25 mouse cellular contexts compared by ENCODE assay signal in the genomic region with DNA sequence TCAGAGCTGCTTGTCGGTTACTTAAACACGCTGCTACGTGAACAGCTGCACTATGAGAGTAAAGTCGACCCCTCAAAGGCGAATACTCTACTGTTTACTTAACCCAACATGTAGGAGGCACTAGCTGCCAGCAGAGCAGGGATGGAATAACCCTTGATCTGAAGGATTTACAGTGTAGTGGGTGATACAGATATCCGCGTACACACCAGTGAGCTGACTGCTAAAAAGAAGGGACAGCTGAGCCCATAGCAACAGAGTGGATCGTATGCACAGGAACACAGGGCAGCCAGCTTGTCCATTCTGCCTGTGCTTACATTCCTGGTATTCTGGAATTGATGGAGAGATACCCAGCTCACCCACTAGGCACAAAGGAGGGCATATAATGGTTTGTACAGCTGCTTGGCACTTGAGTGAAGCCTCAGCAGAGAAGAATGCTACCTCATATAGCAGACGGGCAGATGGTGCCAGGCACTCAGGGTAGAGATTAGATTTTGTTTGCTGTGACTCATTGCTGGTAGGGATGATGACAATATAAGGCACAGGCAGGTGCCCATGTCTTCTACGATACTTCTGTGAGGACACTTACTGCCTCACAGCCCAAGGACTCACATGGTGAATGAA. TPM values are rescaled to one million over a fixed set of nuclear protein-coding genes. Genes with fewer than 3 reads are reported as not detected.
DNase-seq lines count a peak whose midpoint lies in the region; ATAC-seq lines count a peak whose summit lies in the region.
"Had no signal": no experiment of that assay in that cellular context is flagged by ENCODE, and none has a peak within 500 bp of the region (broad histone marks: within the 10 kb centered on the region; RNA-seq: fewer than 3 reads in every experiment).

No protein-coding gene starts in this region.

- no peaks in the 10 kb centered on the region for H3K27me3 ChIP-seq in forebrain, embryonic 13.5 days
- H3K27me3 ChIP-seq in forebrain, embryonic 12.5 days = no peaks in the 10 kb centered on the region
- H3K27me3 ChIP-seq in kidney, embryonic 14.5 days (ENCODE audit: control insufficient read depth, insufficient read depth, low read length) = no peaks in the 10 kb centered on the region
- no peaks in the 10 kb centered on the region for H3K27me3 ChIP-seq in lung, embryonic 16.5 days (ENCODE audit: control insufficient read depth, insufficient read depth, low read depth, low read length)
- H3K27me3 ChIP-seq: limb, embryonic 15.5 days had no signal

- 89% methylated on average over 10 of the region's 10 CpGs for WGBS in forebrain, embryonic 13.5 days
- WGBS in forebrain, embryonic 12.5 days = 90% methylated on average over 10 of the region's 10 CpGs
- 31% methylated on average over 10 of the region's 10 CpGs for WGBS in kidney, embryonic 14.5 days
- 41% methylated on average over 10 of the region's 10 CpGs for WGBS in lung, embryonic 16.5 days

- no peak for DNase-seq in kidney, adult 11 months
- DNase-seq in lung, postnatal 36 days = no peak
- peak; percentile 35 for DNase-seq in brain, adult 2 months (ENCODE audit: low read depth, low spot score)
- no peak for DNase-seq in layer of hippocampus, adult 11-12 months (ENCODE audit: low spot score)
- DNase-seq: adrenal gland, postnatal 25 days; cerebellum, adult 9-10 months; gastrocnemius, adult 2 months; kidney, adult 18-20 months; left cerebral cortex, postnatal 4 days; lung, postnatal 10 days; right cerebral cortex, postnatal 14 days; thymus, postnatal 14 days had no signal

- H3K9ac ChIP-seq in forebrain, embryonic 13.5 days = no peak overlapping the region
- no peak overlapping the region for H3K9ac ChIP-seq in forebrain, embryonic 12.5 days
- H3K9ac ChIP-seq in kidney, embryonic 14.5 days (ENCODE audit: low read depth, low read length) = no peak overlapping the region
- no peak overlapping the region for H3K9ac ChIP-seq in lung, embryonic 16.5 days (ENCODE audit: low read length)
- H3K9ac ChIP-seq: limb, embryonic 15.5 days had no signal

- no peak overlapping the region for H3K27ac ChIP-seq in forebrain, embryonic 13.5 days
- no peak overlapping the region for H3K27ac ChIP-seq in forebrain, embryonic 12.5 days
- no peak overlapping the region for H3K27ac ChIP-seq in kidney, embryonic 14.5 days (ENCODE audit: low read depth, low read length)
- H3K27ac ChIP-seq in lung, embryonic 16.5 days (ENCODE audit: low read length) = no peak overlapping the region
- H3K27ac ChIP-seq: gastrocnemius, adult 2 months; heart, embryonic 10.5 days; hindbrain, postnatal 0 days; limb, embryonic 15.5 days had no signal

- H3K4me3 ChIP-seq in forebrain, embryonic 13.5 days = no peak overlapping the region
- H3K4me3 ChIP-seq in forebrain, embryonic 12.5 days (replicated peaks) = no peak overlapping the region
- H3K4me3 ChIP-seq in kidney, embryonic 14.5 days (ENCODE audit: low read length) = no peak overlapping the region
- H3K4me3 ChIP-seq in lung, embryonic 16.5 days (ENCODE audit: low read length) = no peak overlapping the region
- H3K4me3 ChIP-seq: gastrocnemius, adult 2 months; heart, embryonic 10.5 days; limb, embryonic 15.5 days had no signal

- no peaks in the 10 kb centered on the region for H3K9me3 ChIP-seq in forebrain, embryonic 13.5 days (replicated peaks)
- no peaks in the 10 kb centered on the region for H3K9me3 ChIP-seq in forebrain, embryonic 12.5 days
- no peaks in the 10 kb centered on the region for H3K9me3 ChIP-seq in kidney, embryonic 14.5 days (ENCODE audit: control insufficient read depth, low read length)
- no peaks in the 10 kb centered on the region for H3K9me3 ChIP-seq in lung, embryonic 16.5 days (ENCODE audit: control insufficient read depth, low read length)
- H3K9me3 ChIP-seq: heart, embryonic 10.5 days; limb, embryonic 15.5 days had no signal

- peaks cover 87% of the 10 kb centered on the region for H3K36me3 ChIP-seq in forebrain, embryonic 13.5 days (ENCODE audit: poor library complexity, severe bottlenecking)
- H3K36me3 ChIP-seq in forebrain, embryonic 12.5 days (replicated peaks) = peaks cover 73% of the 10 kb centered on the region
- peaks cover 32% of the 10 kb centered on the region for H3K36me3 ChIP-seq in kidney, embryonic 14.5 days (ENCODE audit: control insufficient read depth, insufficient read depth, low read length)
- H3K36me3 ChIP-seq in lung, embryonic 16.5 days (ENCODE audit: control insufficient read depth, insufficient read depth, low read length) = peaks cover 2% of the 10 kb centered on the region; the same call in 1 of the 2 replicates

- no peaks in the 10 kb centered on the region for H3K4me1 ChIP-seq in forebrain, embryonic 13.5 days
- no peaks in the 10 kb centered on the region for H3K4me1 ChIP-seq in forebrain, embryonic 12.5 days
- H3K4me1 ChIP-seq in kidney, embryonic 14.5 days (ENCODE audit: control insufficient read depth, insufficient read depth, low read length) = peaks cover 2% of the 10 kb centered on the region; the same call in 1 of the 2 replicates
- H3K4me1 ChIP-seq in lung, embryonic 16.5 days (replicated peaks; ENCODE audit: control insufficient read depth, insufficient read depth, low read length) = no peaks in the 10 kb centered on the region
- H3K4me1 ChIP-seq: heart, embryonic 10.5 days; limb, embryonic 15.5 days had no signal

- H3K4me2 ChIP-seq in forebrain, embryonic 13.5 days = no peak overlapping the region
- H3K4me2 ChIP-seq in forebrain, embryonic 12.5 days = no peak overlapping the region
- no peak overlapping the region for H3K4me2 ChIP-seq in kidney, embryonic 14.5 days (replicated peaks; ENCODE audit: low read depth, low read length)
- no peak overlapping the region for H3K4me2 ChIP-seq in lung, embryonic 16.5 days (ENCODE audit: low read depth, low read length)
- H3K4me2 ChIP-seq: limb, embryonic 15.5 days had no signal

- ATAC-seq in forebrain, embryonic 13.5 days = peak; percentile 50; the same call in 1 of the 2 replicates
- no peak for ATAC-seq in forebrain, embryonic 12.5 days (ENCODE audit: low FRiP score)
- peak; percentile 95 for ATAC-seq in kidney, embryonic 14.5 days (ENCODE audit: low FRiP score, low TSS enrichment)
- ATAC-seq in lung, embryonic 16.5 days (ENCODE audit: low read depth) = 0 out of 2 replicates have a peak, but pooled peaks have one; percentile 17
- ATAC-seq: hindbrain, postnatal 0 days had no signal

RNA-seq across cellular contexts. Expression of a gene that starts 43.9 kb away (rescaled TPM):
- polyA plus RNA-seq in forebrain, embryonic 13.5 days (2015; fragmentation: Nextera tagmentation; extraction: Ambion mirVana) = not detected in 2 replicates
- not detected in 2 replicates for polyA plus RNA-seq in forebrain, embryonic 12.5 days (2016; fragmentation: Nextera tagmentation; extraction: Ambion mirVana)
- not detected in 2 replicates for polyA plus RNA-seq in kidney, embryonic 14.5 days (2014; fragmentation: Nextera tagmentation; extraction: Ambion mirVana)
- not detected in 2 replicates for polyA plus RNA-seq in lung, embryonic 16.5 days (2015; fragmentation: Nextera tagmentation; extraction: Ambion mirVana)
- polyA plus RNA-seq: embryonic facial prominence, embryonic 14.5 days; heart, embryonic 10.5 days; heart, embryonic 16.5 days; hindbrain, embryonic 11.5 days; hindbrain, postnatal 0 days; large intestine, adult 2 months; limb, embryonic 15.5 days; liver, embryonic 16.5 days; testis, adult 2 months had no signal

RNA-seq across cellular contexts. Expression of a gene that starts 53.3 kb away (rescaled TPM):
- 20.7 and 22.1 TPM in 2 replicates for polyA plus RNA-seq in forebrain, embryonic 13.5 days (2015; fragmentation: Nextera tagmentation; extraction: Ambion mirVana)
- 23.4 and 23.7 TPM in 2 replicates for polyA plus RNA-seq in forebrain, embryonic 12.5 days (2016; fragmentation: Nextera tagmentation; extraction: Ambion mirVana)
- polyA plus RNA-seq in kidney, embryonic 14.5 days (2014; fragmentation: Nextera tagmentation; extraction: Ambion mirVana) = 3.6 and 6.2 TPM in 2 replicates
- polyA plus RNA-seq in lung, embryonic 16.5 days (2015; fragmentation: Nextera tagmentation; extraction: Ambion mirVana) = 3.2 and 3.6 TPM in 2 replicates
